Mouse (Mus musculus) bone marrow, adult 2 months (tissue): ENCODE data around the gene Gpc6. TPM values are rescaled to one million over a fixed set of nuclear protein-coding genes. Genes with fewer than 3 reads are reported as not detected.

Experiments used
- H3K27ac ChIP-seq: fragments of 200-500 bp; 2 replicates; pipeline ENCODE4 v1.5.1; 2012; ENCODE audit warnings: low read depth, mild to moderate bottlenecking, control low read depth, inconsistent platforms, low read length; ENCODE audit not compliant: control insufficient read depth, poor library complexity, insufficient read depth
- H3K4me1 ChIP-seq: fragments of 200-500 bp; 2 replicates; pipeline ENCODE4 v1.6.1; 2011; ENCODE audit warnings: low read length; ENCODE audit not compliant: control insufficient read depth, insufficient read depth
- H3K4me3 ChIP-seq: fragments of 200-500 bp; replicated peaks from 2 replicates; pipeline ENCODE3; 2011; ENCODE audit warnings: mild to moderate bottlenecking, low read depth, low read length, control low read depth; ENCODE audit not compliant: control insufficient read depth
- CTCF ChIP-seq: fragments of 200-500 bp; IDR thresholded peaks from 2 replicates; pipeline ENCODE4 v1.5.1; 2011; ENCODE audit warnings: low read length, control low read depth; ENCODE audit not compliant: control insufficient read depth, insufficient read depth
- POLR2A ChIP-seq: fragments of 200-500 bp; IDR thresholded peaks from 2 replicates; pipeline ENCODE4 v1.6.1; 2011; ENCODE audit warnings: low read depth, mild to moderate bottlenecking, control low read depth, low read length, borderline replicate concordance; ENCODE audit not compliant: control insufficient read depth
- WGBS: fragments of 180-500 bp; shearing (Covaris S2); methylation state at CpG from one replicate; pipeline ENCODE4 v1.1.7; 2018; 5-methylcytosine and 5-hydroxymethylcytosine counted together
- polyA plus RNA-seq: library from polyadenylated mRNA; stranded (reverse); fragments of >200 nt; gene quantifications from 2 replicates; pipeline ENCODE4 v1.2.4, GENCODE M21; 2011; ENCODE audit warnings: low replicate concordance; ENCODE audit not compliant: missing spikeins, insufficient read depth, insufficient read length

The Gpc6 gene
- polyA plus RNA-seq, 1 experiment: 2.2 TPM

GRCm38 (mm10) chr14:117923667-117924066, 998.6 kb downstream of the Gpc6 start:
- Histone ChIP-seq H3K27ac (no peak overlapping the region), H3K4me3 (no peak overlapping the region), H3K4me1 (no peaks in the 10 kb centered on the region)
- no peak for TF ChIP-seq CTCF
- TF ChIP-seq POLR2A: no peak
- WGBS: 82% methylated on average over 8 of the region's 8 CpGs

GRCm38 (mm10) chr14:117930105-117930847, 1005.2 kb downstream of the Gpc6 start:
- Histone ChIP-seq H3K4me3 (no peak overlapping the region), H3K27ac (no peak overlapping the region), H3K4me1 (no peaks in the 10 kb centered on the region)
- 71% methylated on average over 13 of the region's 13 CpGs for WGBS
- TF ChIP-seq CTCF: no peak
- TF ChIP-seq POLR2A: no peak

GRCm38 (mm10) chr14:117930848-117931816, 1006.0 kb downstream of the Gpc6 start:
- H3K27ac ChIP-seq: no peak overlapping the region
- H3K4me3 ChIP-seq: no peak overlapping the region
- WGBS: 78% methylated on average over 16 of the region's 16 CpGs
- no peak for TF ChIP-seq CTCF
- TF ChIP-seq POLR2A: no peak
- H3K4me1 ChIP-seq: no peaks in the 10 kb centered on the region

GRCm38 (mm10) chr14:117932163-117932851, 1007.2 kb downstream of the Gpc6 start:
- WGBS: 86% methylated on average over 17 of the region's 17 CpGs
- no peak for TF ChIP-seq POLR2A
- TF ChIP-seq CTCF: no peak
- no peaks in the 10 kb centered on the region for H3K4me1 ChIP-seq
- H3K4me3 ChIP-seq: no peak overlapping the region
- no peak overlapping the region for H3K27ac ChIP-seq

GRCm38 (mm10) chr14:117938554-117938953, 1013.4 kb downstream of the Gpc6 start:
- Histone ChIP-seq H3K4me1 (no peaks in the 10 kb centered on the region), H3K4me3 (no peak overlapping the region), H3K27ac (no peak overlapping the region)
- WGBS: 31% methylated on average over 2 of the region's 2 CpGs
- TF ChIP-seq POLR2A: no peak
- TF ChIP-seq CTCF: no peak

- 86% methylated on average over 7 of the region's 7 CpGs for WGBS
- TF ChIP-seq CTCF (no peak), POLR2A (no peak)
- Histone ChIP-seq H3K4me1 (no peaks in the 10 kb centered on the region), H3K4me3 (no peak overlapping the region), H3K27ac (no peak overlapping the region)
These were observed 1014.4 kb downstream of the Gpc6 start for GRCm38 (mm10) chr14:117939471-117939870.

- TF ChIP-seq CTCF: no peak
- TF ChIP-seq POLR2A: no peak
- Histone ChIP-seq H3K27ac (no peak overlapping the region), H3K4me3 (no peak overlapping the region), H3K4me1 (no peaks in the 10 kb centered on the region)
- 4% methylated on average over 4 of the region's 4 CpGs for WGBS
These were observed 1020.9 kb downstream of the Gpc6 start for GRCm38 (mm10) chr14:117945920-117946503.
